Mouse (Mus musculus) testis, adult 2 months (tissue): Measurements from ENCODE around the gene 4930562C15Rik.

Experiments used
- CTCF ChIP-seq: fragments of 200-500 bp; IDR thresholded peaks from 2 replicates; pipeline ENCODE4 v1.5.1; 2012; ENCODE audit warnings: low read depth, mild to moderate bottlenecking, inconsistent platforms, low read length, moderate library complexity; ENCODE audit not compliant: control insufficient read depth, insufficient read depth, insufficient replicate concordance
- POLR2A ChIP-seq: fragments of 200-500 bp; IDR thresholded peaks from 2 replicates; pipeline ENCODE4 v1.6.1; 2012; ENCODE audit warnings: low read depth, mild to moderate bottlenecking, inconsistent platforms, low read length, moderate library complexity; ENCODE audit not compliant: control insufficient read depth

DNA sequence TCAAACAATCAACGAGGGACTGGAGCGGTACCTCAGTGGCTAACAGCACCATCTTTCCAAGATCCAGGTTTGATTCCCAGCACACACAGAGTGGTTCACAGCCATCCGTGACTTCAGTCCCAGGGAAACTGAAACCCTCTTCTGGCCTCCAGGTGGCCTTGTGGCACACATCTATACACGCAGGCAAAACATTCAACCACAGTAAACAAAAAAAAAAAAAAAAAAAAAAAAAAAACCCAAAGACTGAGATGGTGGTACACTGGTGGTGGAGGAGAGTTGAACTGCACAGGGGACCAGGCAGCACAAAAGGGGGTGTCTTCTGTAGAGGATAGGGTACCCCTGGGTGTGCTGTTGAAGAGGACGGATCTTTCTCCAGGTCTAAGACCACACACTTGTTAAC, 35.3 kb downstream of the 4930562C15Rik start:
- TF ChIP-seq CTCF = no peak
- TF ChIP-seq POLR2A = no peak
